ENCODE assay signal across 9 mouse cellular contexts in the genomic region with DNA sequence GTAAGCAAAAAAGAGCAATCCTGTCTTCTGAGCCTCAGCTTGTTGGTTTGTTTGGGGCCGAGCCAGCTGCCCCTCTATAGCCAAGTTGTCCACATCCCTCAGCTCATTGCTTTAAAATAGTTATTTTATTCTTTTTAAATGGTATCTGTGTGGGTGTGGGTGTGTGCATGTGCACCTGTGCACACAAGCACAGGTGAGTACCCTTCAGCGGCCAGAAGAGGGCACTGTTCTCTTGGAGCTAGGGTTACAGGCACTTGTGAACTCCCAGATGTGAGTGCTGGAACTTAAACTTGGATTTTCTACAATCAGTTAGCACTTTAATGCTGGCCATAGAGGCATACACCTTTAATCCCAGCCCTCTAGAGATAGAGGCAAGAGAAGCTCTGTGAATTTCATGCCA. TPM values are rescaled to one million over a fixed set of nuclear protein-coding genes. Genes with fewer than 3 reads are reported as not detected.
DNase-seq lines count a peak whose midpoint lies in the region; ATAC-seq and TF ChIP-seq lines count a peak whose summit lies in the region.
"Had no signal": no experiment of that assay in that cellular context is flagged by ENCODE, and none has a peak within 500 bp of the region (broad histone marks: within the 10 kb centered on the region; RNA-seq: fewer than 3 reads in every experiment).

No protein-coding gene starts in this region.

- peak; percentile 60 for TF ChIP-seq CTCF in midbrain, postnatal 0 days (IDR thresholded peaks at IDR 0.05)

- H3K27me3 ChIP-seq in midbrain, postnatal 0 days (ENCODE audit: insufficient read depth, low read length), result no peaks in the 10 kb centered on the region
- H3K27me3 ChIP-seq in midbrain, embryonic 16.5 days (ENCODE audit: control insufficient read depth, insufficient read depth, low read depth, low read length), result no peaks in the 10 kb centered on the region
- H3K27me3 ChIP-seq: hindbrain, embryonic 15.5 days had no signal

- H3K4me3 ChIP-seq in midbrain, postnatal 0 days (ENCODE audit: low read depth, low read length), result no peak overlapping the region
- no peak overlapping the region for H3K4me3 ChIP-seq in midbrain, embryonic 16.5 days (ENCODE audit: low read depth, low read length)
- H3K4me3 ChIP-seq: hindbrain, embryonic 15.5 days had no signal

- no peak overlapping the region for H3K27ac ChIP-seq in midbrain, postnatal 0 days (ENCODE audit: low read depth, low read length)
- H3K27ac ChIP-seq in midbrain, embryonic 16.5 days (ENCODE audit: low read length), result no peak overlapping the region
- H3K27ac ChIP-seq: hindbrain, embryonic 15.5 days had no signal

- H3K9me3 ChIP-seq in midbrain, postnatal 0 days (ENCODE audit: low read length), result no peaks in the 10 kb centered on the region
- H3K9me3 ChIP-seq in midbrain, embryonic 16.5 days (replicated peaks; ENCODE audit: control insufficient read depth, low read length, poor library complexity, severe bottlenecking), result no peaks in the 10 kb centered on the region
- H3K9me3 ChIP-seq: hindbrain, embryonic 15.5 days had no signal

- H3K9ac ChIP-seq in midbrain, postnatal 0 days (replicated peaks; ENCODE audit: low read length, poor library complexity, severe bottlenecking), result no peak overlapping the region
- H3K9ac ChIP-seq in midbrain, embryonic 16.5 days (ENCODE audit: low read depth, low read length), result no peak overlapping the region
- H3K9ac ChIP-seq: hindbrain, embryonic 15.5 days had no signal

- WGBS in midbrain, postnatal 0 days, result 48% methylated on average over 2 of the region's 2 CpGs
- WGBS in midbrain, embryonic 16.5 days, result 39% methylated on average over 2 of the region's 2 CpGs

- no peak overlapping the region for H3K4me2 ChIP-seq in midbrain, postnatal 0 days (ENCODE audit: low read depth, low read length, poor library complexity, severe bottlenecking)
- no peak overlapping the region for H3K4me2 ChIP-seq in midbrain, embryonic 16.5 days (ENCODE audit: low read length)
- H3K4me2 ChIP-seq: hindbrain, embryonic 15.5 days had no signal

- no peaks in the 10 kb centered on the region for H3K36me3 ChIP-seq in midbrain, postnatal 0 days (ENCODE audit: insufficient read depth, low read length)
- H3K36me3 ChIP-seq in midbrain, embryonic 16.5 days (ENCODE audit: control insufficient read depth, insufficient read depth, low read length), result no peaks in the 10 kb centered on the region
- H3K36me3 ChIP-seq: hindbrain, embryonic 15.5 days had no signal

- no peak for ATAC-seq in midbrain, postnatal 0 days (ENCODE audit: low FRiP score)
- no peak for ATAC-seq in midbrain, embryonic 16.5 days

- DNase-seq in adrenal gland, adult 18-20 months (ENCODE audit: low spot score in 2 of 2), result peak; percentile 26 to 46
- no peak for DNase-seq in adrenal gland, adult 8-10 months
- no peak for DNase-seq in midbrain, postnatal 0 days (ENCODE audit: low spot score)
- peak; percentile 56 to 75 for DNase-seq in cerebellum, postnatal 14 days
- peak; percentile 25 to 62 for DNase-seq in kidney, adult 8-10 months
- peak; percentile 17 for DNase-seq in naive thymus-derived CD4-positive, alpha-beta T cell, adult 2 months (ENCODE audit: low read depth)
- no peak for DNase-seq in layer of hippocampus, adult 9-11 months

- H3K4me1 ChIP-seq in midbrain, postnatal 0 days (ENCODE audit: insufficient read depth, low read length), result no peaks in the 10 kb centered on the region
- no peaks in the 10 kb centered on the region for H3K4me1 ChIP-seq in midbrain, embryonic 16.5 days (ENCODE audit: control insufficient read depth, insufficient read depth, low read length)
- H3K4me1 ChIP-seq: hindbrain, embryonic 15.5 days had no signal

RNA-seq across cellular contexts. Expression of a gene that starts 26.8 kb away (rescaled TPM):
- total RNA-seq in adrenal gland, adult 18-20 months (2021), result 1 to 10 TPM; 6.9 to 8.4 TPM
- total RNA-seq in adrenal gland, adult 8-10 months (2022), result 10 to 100 TPM in 2 of 4 experiments, 1 to 10 TPM in 2; 6.7 to 14.0 (median 9.6) TPM
- total RNA-seq in midbrain, postnatal 0 days (2014; rRNA removed), result 11.8 and 19.7 TPM in 2 replicates
- polyA plus RNA-seq in midbrain, postnatal 0 days (2015; fragmentation: Nextera tagmentation; extraction: Ambion mirVana), result 5.0 and 5.8 TPM in 2 replicates
- polyA plus RNA-seq in midbrain, embryonic 16.5 days (2015; fragmentation: Nextera tagmentation; extraction: Ambion mirVana), result 9.0 and 9.2 TPM in 2 replicates

Comparison
In these comparisons a context has a peak if more than half of its experiments do, and no peak if none do; other contexts are left out.
1. DNase-seq: peak in adrenal gland, adult 18-20 months (2 of 2), cerebellum, postnatal 14 days (2 of 2), kidney, adult 8-10 months (2 of 2) and naive thymus-derived CD4-positive, alpha-beta T cell, adult 2 months (single experiment); none in adrenal gland, adult 8-10 months (single experiment), midbrain, postnatal 0 days (single experiment) and layer of hippocampus, adult 9-11 months (single experiment).